Mouse (Mus musculus): ENCODE data around the gene Hmgn1. TPM values are rescaled to one million over a fixed set of nuclear protein-coding genes. Genes with fewer than 3 reads are reported as not detected.

Gene Hmgn1
- total and polyA plus RNA-seq, 2 experiments from 2014 or later = 56.7 to 159 TPM

DNA sequence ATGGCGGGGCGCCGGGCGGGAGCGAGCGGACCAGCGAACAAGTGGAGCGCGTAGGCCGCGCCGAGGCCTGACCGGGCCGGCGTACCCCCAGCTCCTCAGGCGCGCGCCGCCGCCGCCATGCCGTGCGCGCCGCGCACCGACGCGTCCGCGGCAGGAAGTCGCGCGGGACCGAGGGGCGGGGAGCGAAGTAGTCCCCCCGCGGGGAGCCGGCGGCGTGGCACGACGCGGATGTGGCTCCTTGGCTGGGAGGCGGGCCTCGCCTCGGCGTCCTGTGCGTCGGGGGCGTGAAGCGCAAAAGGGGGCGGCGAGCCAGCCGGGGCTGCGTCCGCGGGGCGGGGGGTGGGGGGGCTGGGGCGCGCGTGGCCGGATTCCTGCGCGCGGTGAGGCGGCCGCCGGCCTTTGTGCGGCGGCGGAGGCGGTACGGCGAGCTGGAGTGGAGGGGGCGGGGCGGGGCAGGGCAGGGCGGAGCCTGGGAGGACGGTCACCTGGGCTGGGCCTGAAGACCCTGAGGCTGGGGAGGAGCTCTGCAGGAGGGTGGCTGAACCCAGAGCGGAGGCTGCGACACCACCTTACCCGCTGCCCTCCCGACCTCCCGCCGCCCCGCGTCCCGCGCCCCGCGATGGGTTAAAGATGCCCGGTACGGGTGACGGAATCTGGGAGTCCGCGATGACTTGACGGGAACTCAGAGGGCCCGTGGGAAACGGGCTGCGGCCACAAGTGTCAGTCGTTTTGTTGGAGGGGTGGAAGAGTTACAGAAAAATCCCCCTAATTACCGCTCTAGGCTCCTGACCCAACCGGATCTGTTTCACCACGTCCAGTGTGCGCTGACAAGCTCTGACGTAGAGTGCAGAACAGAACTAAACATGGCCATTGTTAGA lies 45.0 kb downstream of the Hmgn1 start, which contains the start of gene Brwd1:
Gene Brwd1, minus strand, starts transcription at position 226 of the 878 bp plus-strand sequence.
- 0% methylated on average over 69 of the region's 107 CpGs for WGBS
- Histone ChIP-seq H3K36me3 (replicated peaks; ENCODE audit: control insufficient read depth, insufficient read depth, low read length) (peaks cover 28% of the 10 kb centered on the region; the same call in 1 of the 2 replicates), H3K27ac (ENCODE audit: low read depth) (peak within 1 kb of the TSS; percentile 98), H3K9me3 (replicated peaks; ENCODE audit: control insufficient read depth, low read length) (no peaks in the 10 kb centered on the region), H3K4me1 (ENCODE audit: control insufficient read depth, insufficient read depth) (peaks cover 14% of the 10 kb centered on the region), H3K9ac (replicated peaks; ENCODE audit: low read depth, low read length) (peak within 1 kb of the TSS; percentile 90), H3K4me3 (ENCODE audit: low read depth, low read length) (peak within 1 kb of the TSS; percentile 76), H3K27me3 (ENCODE audit: control insufficient read depth, insufficient read depth, low read length) (no peaks in the 10 kb centered on the region), H3K4me2 (ENCODE audit: low read depth, low read length) (peak within 1 kb of the TSS; percentile 75)
- ATAC-seq (ENCODE audit: insufficient read depth, low read depth) (peak; percentile 85), DNase-seq (ENCODE audit: low spot score) (peak; percentile 91)
- TF ChIP-seq CTCF (IDR thresholded peaks at IDR 0.05; ENCODE audit: low read depth) = no peak
- no peak; the same call in 1 of the 2 replicates for TF ChIP-seq EP300 (IDR thresholded peaks at IDR 0.05; ENCODE audit: low read depth)

DNA sequence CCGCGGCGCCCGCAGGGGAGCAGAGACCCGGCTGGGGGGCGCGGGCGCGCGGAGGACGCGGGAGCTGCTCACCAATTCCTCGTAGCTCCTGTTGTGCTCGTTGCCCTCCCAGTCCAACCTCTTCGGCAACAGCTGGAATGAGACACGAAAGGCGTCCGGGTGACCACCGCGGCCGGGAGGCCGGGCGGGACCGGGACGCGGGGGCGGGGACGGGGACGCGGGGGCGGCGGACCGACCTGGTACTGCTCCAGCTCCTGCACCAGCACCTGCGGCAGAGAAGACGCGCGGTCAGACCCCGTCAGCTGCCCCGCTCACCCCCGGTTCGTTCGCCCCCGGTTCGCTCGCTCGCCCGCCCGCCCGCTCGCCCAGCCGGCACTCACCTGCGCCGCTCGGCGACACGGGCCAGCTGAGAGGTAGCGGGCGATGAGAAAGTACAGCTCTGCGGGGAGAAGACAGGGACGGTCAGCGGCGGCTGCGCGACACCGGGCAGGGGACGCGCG lies 45.7 kb downstream of the Hmgn1 start:
- DNase-seq (ENCODE audit: low spot score) = peak; percentile 39
- Histone ChIP-seq H3K9me3 (replicated peaks; ENCODE audit: control insufficient read depth, low read length) (no peaks in the 10 kb centered on the region), H3K4me3 (ENCODE audit: low read depth, low read length) (peak overlapping the region; percentile 76), H3K36me3 (replicated peaks; ENCODE audit: control insufficient read depth, insufficient read depth, low read length) (peaks cover 33% of the 10 kb centered on the region; the same call in 1 of the 2 replicates), H3K9ac (replicated peaks; ENCODE audit: low read depth, low read length) (peak overlapping the region; percentile 90), H3K4me1 (ENCODE audit: control insufficient read depth, insufficient read depth) (peaks cover 14% of the 10 kb centered on the region), H3K27me3 (ENCODE audit: control insufficient read depth, insufficient read depth, low read length) (no peaks in the 10 kb centered on the region), H3K27ac (ENCODE audit: low read depth) (peak overlapping the region; percentile 98), H3K4me2 (ENCODE audit: low read depth, low read length) (peak overlapping the region; percentile 75)
- TF ChIP-seq CTCF (IDR thresholded peaks at IDR 0.05; ENCODE audit: low read depth) (no peak), EP300 (IDR thresholded peaks at IDR 0.05; ENCODE audit: low read depth) (no peak)
- WGBS = 0% methylated on average over 57 of the region's 68 CpGs
- ATAC-seq (ENCODE audit: insufficient read depth, low read depth) = peak; percentile 15

DNA sequence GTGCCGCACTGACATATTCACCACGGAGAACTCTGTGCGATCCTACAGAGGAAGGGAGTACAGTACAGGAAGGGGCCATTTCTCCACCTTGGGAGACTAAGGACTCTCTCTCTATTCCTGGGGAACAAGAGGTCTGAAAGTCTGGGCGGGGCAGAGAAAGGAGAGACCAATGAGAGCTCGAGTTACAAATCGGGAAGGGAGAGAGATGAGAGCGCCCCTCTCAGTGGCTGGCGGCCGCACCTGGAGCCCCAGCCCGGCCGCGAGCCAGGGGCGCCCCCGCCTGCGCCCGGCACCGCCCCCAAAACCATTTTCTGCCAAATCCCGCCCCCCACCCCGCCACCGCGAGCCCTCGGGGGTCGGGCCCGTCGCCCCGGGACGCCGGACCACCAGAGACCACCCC lies 46.2 kb downstream of the Hmgn1 start:
- peaks cover 33% of the 10 kb centered on the region for H3K36me3 ChIP-seq (replicated peaks; ENCODE audit: control insufficient read depth, insufficient read depth, low read length)
- peak overlapping the region; percentile 75 for H3K4me2 ChIP-seq (ENCODE audit: low read depth, low read length)
- no peaks in the 10 kb centered on the region for H3K9me3 ChIP-seq (replicated peaks; ENCODE audit: control insufficient read depth, low read length)
- peaks cover 14% of the 10 kb centered on the region for H3K4me1 ChIP-seq (ENCODE audit: control insufficient read depth, insufficient read depth)
- peak; percentile 88 for DNase-seq (ENCODE audit: low spot score)
- ATAC-seq (ENCODE audit: insufficient read depth, low read depth) = peak; percentile 78
- peak overlapping the region; percentile 76 for H3K4me3 ChIP-seq (ENCODE audit: low read depth, low read length)
- no peak for TF ChIP-seq CTCF (IDR thresholded peaks at IDR 0.05; ENCODE audit: low read depth)
- no peak for TF ChIP-seq EP300 (IDR thresholded peaks at IDR 0.05; ENCODE audit: low read depth)
- under 1% methylated on average over 16 of the region's 28 CpGs for WGBS
- peak overlapping the region; percentile 90 for H3K9ac ChIP-seq (replicated peaks; ENCODE audit: low read depth, low read length)
- no peaks in the 10 kb centered on the region for H3K27me3 ChIP-seq (ENCODE audit: control insufficient read depth, insufficient read depth, low read length)
- H3K27ac ChIP-seq (ENCODE audit: low read depth) = peak overlapping the region; percentile 98

DNA sequence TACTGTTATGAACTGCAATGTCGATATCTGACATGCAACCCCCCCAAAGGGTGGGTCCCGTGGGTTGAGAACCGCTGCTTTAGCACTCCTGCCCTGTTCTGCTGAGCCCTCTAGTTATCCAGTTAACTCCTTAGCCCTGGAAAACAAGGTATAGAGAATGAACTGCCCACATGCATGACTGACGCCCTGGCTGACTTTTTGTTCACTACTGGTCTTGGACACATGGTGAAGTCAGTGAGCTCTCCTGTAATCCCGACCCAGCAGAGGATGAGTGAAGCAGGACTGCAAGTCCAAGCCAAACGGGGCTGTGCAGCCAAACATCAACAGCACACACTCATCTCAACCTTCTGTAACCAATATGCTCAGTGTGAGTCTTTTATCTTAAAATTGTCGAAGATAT lies 47.0 kb downstream of the Hmgn1 start:
- TF ChIP-seq EP300 (IDR thresholded peaks at IDR 0.05; ENCODE audit: low read depth) (no peak), CTCF (IDR thresholded peaks at IDR 0.05; ENCODE audit: low read depth) (no peak)
- 80% methylated on average over 7 of the region's 7 CpGs for WGBS
- peak overlapping the region; percentile 75; the same call in 1 of the 2 replicates for H3K4me2 ChIP-seq (ENCODE audit: low read depth, low read length)

More for the DNA sequence above, 47.0 kb downstream of the Hmgn1 start:
- no peaks in the 10 kb centered on the region for H3K27me3 ChIP-seq (ENCODE audit: control insufficient read depth, insufficient read depth, low read length)
- peaks cover 14% of the 10 kb centered on the region for H3K4me1 ChIP-seq (ENCODE audit: control insufficient read depth, insufficient read depth)
- ATAC-seq (ENCODE audit: insufficient read depth, low read depth) (no peak), DNase-seq (ENCODE audit: low spot score) (no peak)
- H3K4me3 ChIP-seq (ENCODE audit: low read depth, low read length) = no peak overlapping the region
- H3K9me3 ChIP-seq (replicated peaks; ENCODE audit: control insufficient read depth, low read length) = no peaks in the 10 kb centered on the region
- no peak overlapping the region for H3K9ac ChIP-seq (replicated peaks; ENCODE audit: low read depth, low read length)
- no peak overlapping the region for H3K27ac ChIP-seq (ENCODE audit: low read depth)
- peaks cover 33% of the 10 kb centered on the region for H3K36me3 ChIP-seq (replicated peaks; ENCODE audit: control insufficient read depth, insufficient read depth, low read length)

Other genes starting within 250 kb of the Hmgn1 start
- 27.4 and 38.9 TPM in 2 replicates for gene Psmg1, start 136.8 kb downstream of the Hmgn1 start, total RNA-seq (2014; rRNA removed; ENCODE audit: low replicate concordance)
- 53.5 and 61.3 TPM in 2 replicates for gene Psmg1, start 136.8 kb downstream of the Hmgn1 start, polyA plus RNA-seq (2015; fragmentation: Nextera tagmentation; extraction: Ambion mirVana)
- gene Brwd1, start 45.2 kb downstream of the Hmgn1 start, total RNA-seq (2014; rRNA removed; ENCODE audit: low replicate concordance) = 69.0 and 72.1 TPM in 2 replicates
- 53.0 and 55.9 TPM in 2 replicates for gene Brwd1, start 45.2 kb downstream of the Hmgn1 start, polyA plus RNA-seq (2015; fragmentation: Nextera tagmentation; extraction: Ambion mirVana)
- 38.3 and 54.7 TPM in 2 replicates for gene Wrb, start 17.7 kb upstream of the Hmgn1 start, total RNA-seq (2014; rRNA removed; ENCODE audit: low replicate concordance)
- 28.4 and 28.9 TPM in 2 replicates for gene Wrb, start 17.7 kb upstream of the Hmgn1 start, polyA plus RNA-seq (2015; fragmentation: Nextera tagmentation; extraction: Ambion mirVana)
- 1.5 and 3.4 TPM in 2 replicates for gene Lca5l, start 64.5 kb upstream of the Hmgn1 start, total RNA-seq (2014; rRNA removed; ENCODE audit: low replicate concordance)
- 2.3 TPM in 2 replicates for gene Lca5l, start 64.5 kb upstream of the Hmgn1 start, polyA plus RNA-seq (2015; fragmentation: Nextera tagmentation; extraction: Ambion mirVana)
- 227 and 290 TPM in 2 replicates for gene Sh3bgr, start 72.7 kb upstream of the Hmgn1 start, total RNA-seq (2014; rRNA removed; ENCODE audit: low replicate concordance)
- 597 and 622 TPM in 2 replicates for gene Sh3bgr, start 72.7 kb upstream of the Hmgn1 start, polyA plus RNA-seq (2015; fragmentation: Nextera tagmentation; extraction: Ambion mirVana)
- 0.08 TPM in 1 of 2 replicates, not detected in the other for gene B3galt5, start 108.1 kb upstream of the Hmgn1 start, total RNA-seq (2014; rRNA removed; ENCODE audit: low replicate concordance)
- gene B3galt5, start 108.1 kb upstream of the Hmgn1 start, polyA plus RNA-seq (2015; fragmentation: Nextera tagmentation; extraction: Ambion mirVana) = not detected in 2 replicates